Mouse (Mus musculus) intestine, postnatal 0 days (tissue): Measurements from ENCODE around the gene Hsf2bp. TPM values are rescaled to one million over a fixed set of nuclear protein-coding genes. Genes with fewer than 3 reads are reported as not detected.

Source experiments
- ATAC-seq: fragments of 200-750 bp; cut with Nextera tagmentation; 2 replicates; pipeline ENCODE4 v1.8.0; 2017; ENCODE audit warnings: mild to moderate bottlenecking, moderate TSS enrichment, moderate library complexity
- H3K27ac ChIP-seq: fragments of 300-500 bp; sonication (generic); 2 replicates; pipeline ENCODE4 v1.5.1; 2014; ENCODE audit warnings: mild to moderate bottlenecking, low read depth, low read length, moderate library complexity
- H3K27me3 ChIP-seq: fragments of 300-500 bp; sonication (generic); replicated peaks from 2 replicates; pipeline ENCODE4 v1.6.1; 2014; ENCODE audit warnings: low read length, mixed read lengths; ENCODE audit not compliant: control insufficient read depth, insufficient read depth
- H3K36me3 ChIP-seq: fragments of 300-500 bp; sonication (generic); 2 replicates; pipeline ENCODE4 v1.6.1; 2014; ENCODE audit warnings: mild to moderate bottlenecking, moderate library complexity; ENCODE audit not compliant: control insufficient read depth, insufficient read depth
- H3K4me1 ChIP-seq: fragments of 300-500 bp; sonication (generic); replicated peaks from 2 replicates; pipeline ENCODE4 v1.6.1; 2014; ENCODE audit warnings: antibody characterized with exemption, low read length, mixed read lengths; ENCODE audit not compliant: control insufficient read depth, insufficient read depth
- H3K4me2 ChIP-seq: fragments of 300-500 bp; sonication (generic); replicated peaks from 2 replicates; pipeline ENCODE4 v1.6.1; 2014; ENCODE audit warnings: low read depth, mild to moderate bottlenecking, moderate library complexity
- H3K4me3 ChIP-seq: fragments of 300-500 bp; sonication (generic); 2 replicates; pipeline ENCODE4 v1.5.1; 2014; ENCODE audit warnings: low read depth, low read length
- H3K9ac ChIP-seq: fragments of 300-500 bp; sonication (generic); 2 replicates; pipeline ENCODE4 v1.6.1; 2014; ENCODE audit warnings: mild to moderate bottlenecking, low read depth, low read length
- H3K9me3 ChIP-seq: fragments of 300-500 bp; sonication (generic); 2 replicates; pipeline ENCODE4 v1.6.1; 2016; ENCODE audit warnings: mixed run types; ENCODE audit not compliant: control insufficient read depth
- CTCF ChIP-seq: sonication (generic); IDR thresholded peaks from 2 replicates; pipeline ENCODE4 v1.5.1; 2016; ENCODE audit warnings: low read depth, mild to moderate bottlenecking, control low read depth, antibody characterized with exemption, moderate library complexity
- WGBS: fragments of 180-500 bp; shearing (Covaris S2); extraction: QIAGEN DNeasy Blood & Tissue Kit; methylation state at CpG from one replicate; pipeline ENCODE4 v1.1.7; 2014; 5-methylcytosine and 5-hydroxymethylcytosine counted together
- polyA plus RNA-seq: library from polyadenylated mRNA; unstranded; fragments of >200 nt; fragmentation: Nextera tagmentation; extraction: Ambion mirVana; gene quantifications from 2 replicates; pipeline ENCODE4 v1.2.1, GENCODE M21; 2015

Hsf2bp gene
- polyA plus RNA-seq, 1 experiment from 2014 or later = 4.1 TPM

GRCm38 (mm10) chr17:31897186-31897793, 138.9 kb downstream of the Hsf2bp start:
- H3K9me3 ChIP-seq = no peaks in the 10 kb centered on the region
- no peak overlapping the region for H3K27ac ChIP-seq
- H3K27me3 ChIP-seq = no peaks in the 10 kb centered on the region
- no peak for ATAC-seq
- H3K4me2 ChIP-seq = no peak overlapping the region
- no peak for TF ChIP-seq CTCF
- WGBS = 75% methylated on average over 4 of the region's 4 CpGs
- H3K4me1 ChIP-seq = peaks cover 4% of the 10 kb centered on the region; the same call in 1 of the 2 replicates
- H3K36me3 ChIP-seq = no peaks in the 10 kb centered on the region
- no peak overlapping the region for H3K4me3 ChIP-seq
- H3K9ac ChIP-seq = no peak overlapping the region

GRCm38 (mm10) chr17:31896751-31897150, 139.4 kb downstream of the Hsf2bp start:
- H3K4me1 ChIP-seq = peaks cover 4% of the 10 kb centered on the region; the same call in 1 of the 2 replicates
- no peak for TF ChIP-seq CTCF
- ATAC-seq = no peak
- no peak overlapping the region for H3K9ac ChIP-seq
- H3K9me3 ChIP-seq = no peaks in the 10 kb centered on the region
- no peak overlapping the region for H3K4me2 ChIP-seq
- H3K27ac ChIP-seq = no peak overlapping the region
- WGBS = 33% methylated on average over 3 of the region's 3 CpGs
- H3K4me3 ChIP-seq = no peak overlapping the region
- no peaks in the 10 kb centered on the region for H3K36me3 ChIP-seq
- H3K27me3 ChIP-seq = no peaks in the 10 kb centered on the region

DNA sequence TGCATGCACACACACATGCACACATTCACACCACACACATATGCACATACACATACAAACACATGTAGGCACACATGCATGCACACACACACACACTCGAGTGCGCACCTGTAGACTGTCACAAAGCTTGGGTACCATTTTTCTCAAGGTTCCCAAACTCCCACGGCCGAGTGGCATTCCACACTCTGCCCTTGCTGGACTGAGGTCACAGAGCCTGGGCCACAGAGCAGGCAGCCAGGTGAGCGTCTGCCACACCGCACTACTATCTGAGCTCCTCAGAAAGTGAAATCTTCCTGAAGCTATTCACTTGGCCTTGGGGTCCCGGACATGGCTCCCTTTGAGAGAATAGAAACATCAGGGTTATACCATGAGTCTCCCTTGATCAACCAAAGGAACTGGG, 139.8 kb downstream of the Hsf2bp start:
- Histone ChIP-seq H3K27me3 (no peaks in the 10 kb centered on the region), H3K4me3 (no peak overlapping the region)
- WGBS = 81% methylated on average over 7 of the region's 7 CpGs

More for the DNA sequence above, 139.8 kb downstream of the Hsf2bp start:
- Histone ChIP-seq H3K27ac (no peak overlapping the region), H3K36me3 (no peaks in the 10 kb centered on the region), H3K9me3 (no peaks in the 10 kb centered on the region), H3K4me2 (no peak overlapping the region), H3K4me1 (peaks cover 4% of the 10 kb centered on the region; the same call in 1 of the 2 replicates), H3K9ac (no peak overlapping the region)
- ATAC-seq = no peak
- TF ChIP-seq CTCF = no peak

Other genes with a start within 250 kb of the Hsf2bp start
- 2.9 and 3.8 TPM in 2 replicates for gene Sik1, start 180.5 kb downstream of the Hsf2bp start, polyA plus RNA-seq
- gene Rrp1b, start 249 bp downstream of the Hsf2bp start, polyA plus RNA-seq = 11.6 and 14.5 TPM in 2 replicates
- gene Notch3, start 130.5 kb upstream of the Hsf2bp start, polyA plus RNA-seq = 2.0 and 2.3 TPM in 2 replicates
- gene Ephx3, start 153.2 kb upstream of the Hsf2bp start, polyA plus RNA-seq = not detected in 2 replicates
- gene Brd4, start 248.4 kb upstream of the Hsf2bp start, polyA plus RNA-seq = 35.9 and 36.7 TPM in 2 replicates